Mouse (Mus musculus) cerebellum, postnatal 10 days (tissue): ENCODE measurements around the gene Nfya.

ENCODE experiments used
- DNase-seq, 2 experiments: peaks; one replicate each; pipeline ENCODE4 v3.0.0; 2021; ENCODE audit warnings: mixed read lengths in 2 of 2

The Nfya gene

GRCm38 (mm10) chr17:48409380-48410298 is at the start of gene Nfya, which contains the start of gene Oard1:
Gene Nfya, minus strand, starts transcription at chr17:48409906.
Gene Oard1, plus strand, starts transcription at chr17:48410014.
- peak; percentile 100 for DNase-seq

- DNase-seq = no peak
Observed at GRCm38 (mm10) chr17:48457971-48458653, 48.4 kb upstream of the Nfya start.

GRCm38 (mm10) chr17:48455955-48456354 is 46.2 kb upstream of the Nfya start:
- no peak for DNase-seq

- no peak for DNase-seq
Observed at GRCm38 (mm10) chr17:48454688-48455087, 45.0 kb upstream of the Nfya start, which contains the start of gene Unc5cl. Gene Unc5cl, plus strand, starts transcription at chr17:48454901.

GRCm38 (mm10) chr17:48454190-48454589 is 44.5 kb upstream of the Nfya start:
- DNase-seq = no peak

GRCm38 (mm10) chr17:48453489-48453888 is 43.8 kb upstream of the Nfya start:
- no peak for DNase-seq

- DNase-seq = no peak
Observed at GRCm38 (mm10) chr17:48451753-48452444, 42.2 kb upstream of the Nfya start.

GRCm38 (mm10) chr17:48451353-48451675 is 41.6 kb upstream of the Nfya start, which contains the start of gene Tspo2:
Gene Tspo2, minus strand, starts transcription at chr17:48451522.
- no peak for DNase-seq

- DNase-seq = no peak
Observed at GRCm38 (mm10) chr17:48450666-48451352, 41.1 kb upstream of the Nfya start.

GRCm38 (mm10) chr17:48447675-48448074 is 38.0 kb upstream of the Nfya start:
- no peak for DNase-seq

- DNase-seq = no peak
Observed at GRCm38 (mm10) chr17:48443542-48444145, 33.9 kb upstream of the Nfya start.

- DNase-seq = peak; percentile 20 to 22
Observed at GRCm38 (mm10) chr17:48442745-48443457, 33.2 kb upstream of the Nfya start.

- DNase-seq = peak in 1 of 2 experiments; percentile 30
Observed at GRCm38 (mm10) chr17:48437421-48437911, 27.8 kb upstream of the Nfya start.

- no peak for DNase-seq
Observed at GRCm38 (mm10) chr17:48436487-48436886, 26.8 kb upstream of the Nfya start.

GRCm38 (mm10) chr17:48434479-48434878 is 24.8 kb upstream of the Nfya start:
- DNase-seq = no peak

GRCm38 (mm10) chr17:48433689-48434330 is 24.1 kb upstream of the Nfya start:
- no peak for DNase-seq

GRCm38 (mm10) chr17:48433006-48433655 is 23.4 kb upstream of the Nfya start:
- peak; percentile 69 to 81 for DNase-seq

- DNase-seq = peak; percentile 62 to 70
Observed at GRCm38 (mm10) chr17:48432158-48432980, 22.7 kb upstream of the Nfya start, which contains the start of gene Apobec2. Gene Apobec2, minus strand, starts transcription at chr17:48432930.

- no peak for DNase-seq
Observed at GRCm38 (mm10) chr17:48431054-48431453, 21.3 kb upstream of the Nfya start.
